Mouse (Mus musculus) urinary bladder, postnatal 25 days (tissue): ENCODE data around the gene Dixdc1.

Source experiments
- DNase-seq: peaks from one replicate; pipeline ENCODE4 v3.0.0; 2022; ENCODE audit warnings: low spot score

The Dixdc1 gene

GRCm38 (mm10) chr9:50698418-50699409 lies 40.6 kb downstream of the Dixdc1 start:
- DNase-seq, result peak; percentile 17

- peak; percentile 55 for DNase-seq
These were observed 41.6 kb downstream of the Dixdc1 start for GRCm38 (mm10) chr9:50697706-50698041.

GRCm38 (mm10) chr9:50696851-50697705 lies 42.2 kb downstream of the Dixdc1 start:
- no peak for DNase-seq

GRCm38 (mm10) chr9:50695153-50695552 lies 44.2 kb downstream of the Dixdc1 start:
- DNase-seq, result no peak

DNA sequence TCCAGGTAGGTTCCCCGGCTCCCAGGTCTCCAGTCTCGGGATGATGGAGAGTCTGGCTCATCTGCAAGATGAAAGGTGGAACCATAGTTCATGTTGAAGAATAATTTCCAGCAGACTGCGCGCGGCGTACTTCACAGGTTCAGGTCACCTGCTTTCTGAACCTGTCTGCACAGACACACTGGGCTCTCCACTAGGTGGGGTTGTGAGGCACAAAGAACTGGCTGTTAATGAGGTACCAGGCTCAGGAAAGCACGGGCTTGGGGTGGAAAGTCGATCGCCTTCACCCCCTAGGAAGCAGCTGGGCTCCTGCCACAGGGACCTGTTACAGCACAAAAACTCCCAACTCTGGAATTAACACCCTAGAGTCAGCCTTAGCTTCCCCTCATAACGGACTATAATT lies 45.7 kb downstream of the Dixdc1 start:
- DNase-seq, result peak; percentile 31

- DNase-seq, result no peak
These were observed 46.4 kb downstream of the Dixdc1 start for GRCm38 (mm10) chr9:50692626-50693580.

GRCm38 (mm10) chr9:50686866-50687652 lies 52.3 kb downstream of the Dixdc1 start:
- DNase-seq, result no peak

GRCm38 (mm10) chr9:50681727-50682126 lies 57.6 kb downstream of the Dixdc1 start:
- no peak for DNase-seq

GRCm38 (mm10) chr9:50679406-50679805 lies 59.9 kb downstream of the Dixdc1 start:
- no peak for DNase-seq

DNA sequence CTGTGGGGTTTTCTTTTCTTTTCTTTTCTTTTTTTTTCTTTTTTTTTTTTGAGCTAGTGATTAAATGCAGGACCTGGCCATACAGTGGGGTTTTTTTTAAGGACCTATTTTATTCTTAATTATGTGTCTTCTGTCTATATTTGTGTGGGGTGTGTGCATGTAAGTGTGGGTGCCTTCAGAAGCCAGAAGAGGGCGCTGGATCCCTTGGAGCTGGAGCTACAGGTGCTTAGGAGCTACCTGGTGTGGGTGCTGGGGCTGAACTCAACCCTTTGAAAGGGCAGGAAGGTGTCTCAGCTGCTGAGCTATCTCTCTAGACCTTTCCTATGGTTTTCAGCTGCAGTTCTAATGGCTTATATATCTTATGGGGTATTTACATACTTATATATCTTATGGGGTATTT lies 64.5 kb downstream of the Dixdc1 start:
- DNase-seq, result no peak

DNA sequence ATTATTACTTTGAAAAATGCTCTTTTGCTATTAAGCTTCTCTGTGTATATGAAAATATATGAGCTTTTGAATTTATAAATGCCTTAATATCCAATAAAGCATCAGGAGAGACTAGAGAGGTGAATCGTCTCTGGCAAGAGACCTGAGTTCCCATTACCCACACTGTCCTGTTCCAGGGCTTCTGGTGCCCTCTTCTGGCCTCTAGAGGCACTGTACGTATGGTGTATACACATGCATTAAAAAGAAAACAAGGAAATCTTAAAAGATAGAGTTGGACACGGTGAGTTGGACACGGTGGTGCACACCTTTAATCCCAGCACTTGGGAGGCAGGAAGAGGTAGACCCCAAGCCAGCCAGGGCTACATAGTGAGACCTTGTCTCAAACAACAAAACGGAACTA lies 68.6 kb downstream of the Dixdc1 start:
- DNase-seq, result peak; percentile 41

DNA sequence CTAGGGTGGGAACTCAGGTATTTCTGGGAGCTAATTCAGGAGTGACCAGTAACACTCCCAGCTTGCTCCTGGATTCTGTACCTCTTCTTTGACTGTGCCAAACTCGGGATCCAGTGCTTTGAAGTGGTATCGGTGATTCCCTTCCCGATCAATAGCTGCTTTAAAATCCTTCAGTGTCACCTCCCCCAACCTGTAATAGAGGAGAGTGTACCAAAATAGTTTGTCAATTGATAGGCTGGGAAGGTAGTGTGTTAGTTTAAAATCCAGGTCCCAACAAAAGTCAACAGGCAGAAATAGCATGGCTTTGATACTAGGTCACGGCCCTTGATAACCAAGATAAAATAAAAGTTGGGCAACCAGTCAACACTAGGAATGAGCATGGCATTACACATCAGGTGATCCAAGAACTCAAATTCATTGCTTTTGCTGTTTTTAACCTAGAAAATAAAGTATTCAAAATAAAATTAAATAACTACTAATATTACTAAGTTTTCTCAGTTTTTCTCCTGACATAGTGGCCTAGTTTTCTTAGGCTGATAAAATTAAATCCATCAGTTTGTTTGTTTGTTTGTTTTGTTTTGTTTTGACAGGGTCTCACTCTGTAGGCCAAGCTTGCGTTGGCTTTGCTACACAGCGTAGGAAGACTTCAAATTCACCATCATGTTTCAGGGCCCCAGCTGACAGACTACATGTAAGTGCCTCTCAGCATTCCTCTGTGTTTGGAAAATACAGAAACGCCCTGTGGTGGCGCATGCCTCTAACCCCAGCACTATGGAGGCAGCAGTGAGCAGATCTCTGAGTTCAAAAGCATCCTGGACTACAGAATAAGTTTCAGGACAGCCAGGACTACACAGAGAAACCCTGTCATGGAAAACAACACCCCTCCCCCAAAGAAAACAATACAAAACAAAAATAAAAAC lies 71.5 kb downstream of the Dixdc1 start:
- DNase-seq, result no peak

DNA sequence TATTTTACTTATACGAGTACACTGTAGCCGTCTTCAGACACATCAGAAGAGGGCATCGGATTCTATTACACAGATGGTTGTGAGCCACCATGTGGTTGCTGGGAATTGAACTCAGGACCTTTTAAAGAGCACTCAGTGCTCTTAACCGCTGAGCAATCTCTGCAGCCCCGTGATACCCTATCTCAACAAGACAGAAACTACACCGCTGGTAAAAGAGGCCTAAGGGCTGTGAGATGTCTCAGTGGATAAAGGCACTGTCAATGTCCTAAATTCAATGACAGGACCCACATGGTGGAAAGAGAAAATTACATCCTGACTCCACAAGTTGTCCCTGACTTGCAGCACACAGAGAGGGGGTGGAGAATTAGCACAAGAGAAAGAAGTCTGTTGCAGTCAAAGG lies 72.9 kb downstream of the Dixdc1 start:
- no peak for DNase-seq

GRCm38 (mm10) chr9:50664826-50665225 lies 74.5 kb downstream of the Dixdc1 start:
- DNase-seq, result no peak

DNA sequence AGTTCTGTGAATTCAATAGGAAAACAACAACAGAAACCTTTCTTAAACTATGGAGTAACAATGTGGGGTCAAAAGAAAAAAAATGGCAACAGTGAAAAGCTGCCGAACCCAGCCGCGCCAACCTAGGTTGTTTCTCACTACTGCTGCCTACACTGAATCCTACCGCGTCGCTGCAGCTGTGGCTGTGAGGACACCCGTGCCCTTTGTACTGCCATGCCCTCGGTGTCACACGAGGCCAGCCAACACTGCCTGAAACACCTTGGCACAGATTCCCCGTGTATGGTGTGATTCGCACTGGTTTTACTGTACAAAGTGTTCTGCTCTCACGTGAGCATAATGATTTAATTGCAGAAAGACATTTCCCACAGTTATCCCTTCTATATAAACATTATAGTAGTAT lies 78.9 kb downstream of the Dixdc1 start:
- no peak for DNase-seq

- DNase-seq, result peak; percentile 82
These were observed 79.7 kb downstream of the Dixdc1 start, which contains the start of gene Dlat for GRCm38 (mm10) chr9:50659392-50660217. Gene Dlat, minus strand, starts transcription at chr9:50659780.

GRCm38 (mm10) chr9:50658941-50659388 lies 80.4 kb downstream of the Dixdc1 start:
- DNase-seq, result peak; percentile 31

- DNase-seq, result no peak
These were observed 80.9 kb downstream of the Dixdc1 start for GRCm38 (mm10) chr9:50658391-50658790.

GRCm38 (mm10) chr9:50650503-50650902 lies 88.8 kb downstream of the Dixdc1 start:
- no peak for DNase-seq
